Mouse (Mus musculus): ENCODE data around the gene Stat3. TPM values are rescaled to one million over a fixed set of nuclear protein-coding genes. Genes with fewer than 3 reads are reported as not detected.

Stat3 gene
- polyA plus RNA-seq, 1 experiment from 2014 or later = 27.8 TPM

GRCm38 (mm10) chr11:100838894-100839293 is 100.4 kb downstream of the Stat3 start:
- DNase-seq (ENCODE audit: low spot score) (no peak), ATAC-seq (replicated peaks; ENCODE audit: low FRiP score) (no peak)
- WGBS = 95% methylated on average over 9 of the region's 9 CpGs

DNA sequence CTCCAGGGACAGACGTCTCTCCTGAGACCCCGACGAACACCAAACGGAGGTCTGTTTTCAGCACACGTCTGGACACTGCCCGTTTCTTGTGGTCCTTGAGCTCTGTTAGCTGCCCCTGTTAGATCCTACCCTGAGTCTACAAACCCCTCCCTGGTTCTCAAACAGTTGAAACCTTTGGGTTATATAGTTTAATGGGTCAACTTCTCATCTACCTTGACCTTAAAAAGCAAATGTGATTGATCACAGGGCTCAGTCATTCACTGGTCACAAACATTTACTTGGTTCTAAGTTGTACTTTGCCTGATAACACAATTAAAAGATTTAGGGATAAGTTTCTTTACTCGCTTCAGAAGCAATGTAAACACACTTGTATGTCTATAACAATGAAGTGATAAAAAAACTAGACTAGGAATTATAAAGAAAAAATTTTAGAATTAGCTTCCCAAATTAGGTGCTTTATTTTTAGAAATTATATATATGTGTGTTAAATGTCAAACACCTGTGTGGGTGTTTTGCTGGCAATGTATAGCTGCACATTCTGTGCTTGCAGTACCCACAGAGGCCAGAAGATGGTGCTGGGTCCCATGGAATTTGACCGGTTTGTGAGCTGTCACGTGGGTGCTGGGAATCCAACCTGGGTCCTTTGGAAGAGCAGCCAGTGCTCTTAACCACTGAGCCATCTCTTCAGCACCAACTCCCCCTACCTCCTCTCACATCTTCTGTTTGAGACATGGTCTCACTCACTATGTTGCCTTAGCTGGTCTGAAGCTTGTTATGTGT is 102.2 kb downstream of the Stat3 start:
- Histone ChIP-seq H3K9ac (ENCODE audit: low read length) (no peak overlapping the region), H3K36me3 (ENCODE audit: control insufficient read depth, insufficient read depth, low read length) (no peaks in the 10 kb centered on the region), H3K4me2 (ENCODE audit: low read depth, low read length, severe bottlenecking) (no peak overlapping the region), H3K27ac (ENCODE audit: low read depth, low read length) (no peak overlapping the region), H3K4me1 (replicated peaks; ENCODE audit: control insufficient read depth, insufficient read depth, low read length) (no peaks in the 10 kb centered on the region), H3K4me3 (ENCODE audit: low read depth, low read length) (no peak overlapping the region), H3K27me3 (ENCODE audit: control insufficient read depth, insufficient read depth, low read length) (no peaks in the 10 kb centered on the region), H3K9me3 (ENCODE audit: control insufficient read depth, low read length) (0 out of 2 replicates have a peak, but pooled peaks cover 3% of the 10 kb centered on the region)
- WGBS = 83% methylated on average over 9 of the region's 9 CpGs
- DNase-seq (ENCODE audit: low spot score) (no peak), ATAC-seq (replicated peaks; ENCODE audit: low FRiP score) (no peak)

More at GRCm38 (mm10) chr11:100838894-100839293, 100.4 kb downstream of the Stat3 start:
- H3K9me3 ChIP-seq (ENCODE audit: control insufficient read depth, low read length) = 0 out of 2 replicates have a peak, but pooled peaks cover 3% of the 10 kb centered on the region
- no peaks in the 10 kb centered on the region for H3K36me3 ChIP-seq (ENCODE audit: control insufficient read depth, insufficient read depth, low read length)
- no peak overlapping the region for H3K9ac ChIP-seq (ENCODE audit: low read length)
- no peaks in the 10 kb centered on the region for H3K27me3 ChIP-seq (ENCODE audit: control insufficient read depth, insufficient read depth, low read length)
- H3K27ac ChIP-seq (ENCODE audit: low read depth, low read length) = no peak overlapping the region
- H3K4me1 ChIP-seq (replicated peaks; ENCODE audit: control insufficient read depth, insufficient read depth, low read length) = no peaks in the 10 kb centered on the region
- H3K4me3 ChIP-seq (ENCODE audit: low read depth, low read length) = no peak overlapping the region
- H3K4me2 ChIP-seq (ENCODE audit: low read depth, low read length, severe bottlenecking) = no peak overlapping the region

Other genes with a start within 250 kb of the Stat3 start
- 0.16 TPM in 1 of 2 replicates, not detected in the other for gene Zfp385c, start 247.1 kb downstream of the Stat3 start, polyA plus RNA-seq (2014; fragmentation: Nextera tagmentation; extraction: Ambion mirVana)
- gene Dhx58, start 235.3 kb downstream of the Stat3 start, polyA plus RNA-seq (2014; fragmentation: Nextera tagmentation; extraction: Ambion mirVana) = 3.1 and 4.3 TPM in 2 replicates
- 80.7 and 82.0 TPM in 2 replicates for gene Kat2a, start 227.1 kb downstream of the Stat3 start, polyA plus RNA-seq (2014; fragmentation: Nextera tagmentation; extraction: Ambion mirVana)
- 0.36 and 0.45 TPM in 2 replicates for gene Hspb9, start 225.7 kb downstream of the Stat3 start, polyA plus RNA-seq (2014; fragmentation: Nextera tagmentation; extraction: Ambion mirVana)
- 39.4 and 50.5 TPM in 2 replicates for gene Rab5c, start 201.3 kb downstream of the Stat3 start, polyA plus RNA-seq (2014; fragmentation: Nextera tagmentation; extraction: Ambion mirVana)
- 2.7 and 3.1 TPM in 2 replicates for gene Kcnh4, start 179.6 kb downstream of the Stat3 start, polyA plus RNA-seq (2014; fragmentation: Nextera tagmentation; extraction: Ambion mirVana)
- gene Hcrt, start 176.6 kb downstream of the Stat3 start, polyA plus RNA-seq (2014; fragmentation: Nextera tagmentation; extraction: Ambion mirVana) = not detected in 2 replicates
- 2.1 and 2.9 TPM in 2 replicates for gene Ghdc, start 168.6 kb downstream of the Stat3 start, polyA plus RNA-seq (2014; fragmentation: Nextera tagmentation; extraction: Ambion mirVana)
- gene Stat5b, start 88.8 kb downstream of the Stat3 start, polyA plus RNA-seq (2014; fragmentation: Nextera tagmentation; extraction: Ambion mirVana) = 18.7 and 19.1 TPM in 2 replicates
- 1.3 and 1.5 TPM in 2 replicates for gene Stat5a, start 80.2 kb downstream of the Stat3 start, polyA plus RNA-seq (2014; fragmentation: Nextera tagmentation; extraction: Ambion mirVana)
- 11.8 and 14.2 TPM in 2 replicates for gene Cavin1, start 31.3 kb upstream of the Stat3 start, polyA plus RNA-seq (2014; fragmentation: Nextera tagmentation; extraction: Ambion mirVana)
- 44.7 and 47.0 TPM in 2 replicates for gene Atp6v0a1, start 69.9 kb upstream of the Stat3 start, polyA plus RNA-seq (2014; fragmentation: Nextera tagmentation; extraction: Ambion mirVana)
- gene Naglu, start 130.5 kb upstream of the Stat3 start, polyA plus RNA-seq (2014; fragmentation: Nextera tagmentation; extraction: Ambion mirVana) = 6.9 and 7.8 TPM in 2 replicates
- 0.19 TPM in 1 of 2 replicates, not detected in the other for gene Hsd17b1, start 138.9 kb upstream of the Stat3 start, polyA plus RNA-seq (2014; fragmentation: Nextera tagmentation; extraction: Ambion mirVana)
- gene Coasy, start 143.0 kb upstream of the Stat3 start, polyA plus RNA-seq (2014; fragmentation: Nextera tagmentation; extraction: Ambion mirVana) = 50.4 and 51.5 TPM in 2 replicates
- 41.8 and 44.3 TPM in 2 replicates for gene Mlx, start 147.7 kb upstream of the Stat3 start, polyA plus RNA-seq (2014; fragmentation: Nextera tagmentation; extraction: Ambion mirVana)
- gene Psmc3ip, start 155.9 kb upstream of the Stat3 start, polyA plus RNA-seq (2014; fragmentation: Nextera tagmentation; extraction: Ambion mirVana) = 74.1 and 79.7 TPM in 2 replicates
- gene Retreg3, start 180.4 kb upstream of the Stat3 start, polyA plus RNA-seq (2014; fragmentation: Nextera tagmentation; extraction: Ambion mirVana) = 11.1 and 12.9 TPM in 2 replicates
- gene Tubg1, start 180.4 kb upstream of the Stat3 start, polyA plus RNA-seq (2014; fragmentation: Nextera tagmentation; extraction: Ambion mirVana) = 126 and 132 TPM in 2 replicates
- 3.9 and 4.5 TPM in 2 replicates for gene Tubg2, start 216.4 kb upstream of the Stat3 start, polyA plus RNA-seq (2014; fragmentation: Nextera tagmentation; extraction: Ambion mirVana)
- 0.35 and 0.55 TPM in 2 replicates for gene Cntnap1, start 231.0 kb upstream of the Stat3 start, polyA plus RNA-seq (2014; fragmentation: Nextera tagmentation; extraction: Ambion mirVana)
- 7.9 and 9.1 TPM in 2 replicates for gene Plekhh3, start 231.8 kb upstream of the Stat3 start, polyA plus RNA-seq (2014; fragmentation: Nextera tagmentation; extraction: Ambion mirVana)
- gene Ccr10, start 235.9 kb upstream of the Stat3 start, polyA plus RNA-seq (2014; fragmentation: Nextera tagmentation; extraction: Ambion mirVana) = 0.17 TPM in 1 of 2 replicates, not detected in the other

Measured in forebrain, embryonic 11.5 days (tissue).